Mouse (Mus musculus): ENCODE measurements around the gene Mapk13. TPM values are rescaled to one million over a fixed set of nuclear protein-coding genes. Genes with fewer than 3 reads are reported as not detected.

Gene Mapk13
- polyA plus RNA-seq, 1 experiment, result 49.0 TPM

- Histone ChIP-seq H3K36me3 (ENCODE audit: control insufficient read depth, insufficient read depth, low read length, poor library complexity, severe bottlenecking) (peaks cover 10% of the 10 kb centered on the region), H3K9ac (ENCODE audit: low read depth, poor library complexity, severe bottlenecking) (peak overlapping the region; percentile 100), H3K4me3 (ENCODE audit: low read depth, low read length) (no peak overlapping the region), H3K27me3 (ENCODE audit: control insufficient read depth, insufficient read depth, low read length, poor library complexity, severe bottlenecking) (no peaks in the 10 kb centered on the region), H3K4me1 (ENCODE audit: control insufficient read depth, insufficient read depth, low read length) (no peaks in the 10 kb centered on the region), H3K9me3 (replicated peaks; ENCODE audit: control insufficient read depth, insufficient read depth, low read length, poor library complexity, severe bottlenecking) (peaks cover 3% of the 10 kb centered on the region; the same call in 1 of the 2 replicates), H3K27ac (ENCODE audit: insufficient read depth, low read length) (no peak overlapping the region)
- no peak for TF ChIP-seq POLR2A (IDR thresholded peaks at IDR 0.05; ENCODE audit: insufficient read depth, low read length)
- TF ChIP-seq EP300 (IDR thresholded peaks at IDR 0.05; ENCODE audit: insufficient read depth, low read depth, low read length), result no peak
- TF ChIP-seq CTCF (IDR thresholded peaks at IDR 0.05; ENCODE audit: low read depth, low read length), result no peak
Measured at GRCm38 (mm10) chr17:28799291-28800160, 30.4 kb downstream of the Mapk13 start.

- Histone ChIP-seq H3K9ac (ENCODE audit: low read depth, poor library complexity, severe bottlenecking) (peak overlapping the region; percentile 100), H3K9me3 (replicated peaks; ENCODE audit: control insufficient read depth, insufficient read depth, low read length, poor library complexity, severe bottlenecking) (0 out of 2 replicates have a peak, but pooled peaks cover under 1% of the 10 kb centered on the region), H3K27ac (ENCODE audit: insufficient read depth, low read length) (0 out of 2 replicates have a peak overlapping the region, but pooled peaks have one; percentile 15), H3K27me3 (ENCODE audit: control insufficient read depth, insufficient read depth, low read length, poor library complexity, severe bottlenecking) (no peaks in the 10 kb centered on the region), H3K4me3 (ENCODE audit: low read depth, low read length) (peak overlapping the region; percentile 57), H3K4me1 (ENCODE audit: control insufficient read depth, insufficient read depth, low read length) (no peaks in the 10 kb centered on the region), H3K36me3 (ENCODE audit: control insufficient read depth, insufficient read depth, low read length, poor library complexity, severe bottlenecking) (peaks cover 8% of the 10 kb centered on the region; the same call in 1 of the 2 replicates)
- no peak for TF ChIP-seq EP300 (IDR thresholded peaks at IDR 0.05; ENCODE audit: insufficient read depth, low read depth, low read length)
Measured at GRCm38 (mm10) chr17:28800281-28800670, 31.2 kb downstream of the Mapk13 start.

GRCm38 (mm10) chr17:28800671-28801412 lies 31.7 kb downstream of the Mapk13 start, which contains the start of gene Brpf3:
TSS of gene Brpf3 (plus strand) at chr17:28801090.
- Histone ChIP-seq H3K9me3 (replicated peaks; ENCODE audit: control insufficient read depth, insufficient read depth, low read length, poor library complexity, severe bottlenecking) (no peaks in the 10 kb centered on the region), H3K4me3 (ENCODE audit: low read depth, low read length) (peak within 1 kb of the TSS; percentile 85), H3K9ac (ENCODE audit: low read depth, poor library complexity, severe bottlenecking) (peak within 1 kb of the TSS; percentile 100), H3K27ac (ENCODE audit: insufficient read depth, low read length) (peak within 1 kb of the TSS; percentile 15; the same call in 1 of the 2 replicates), H3K4me1 (ENCODE audit: control insufficient read depth, insufficient read depth, low read length) (no peaks in the 10 kb centered on the region), H3K27me3 (ENCODE audit: control insufficient read depth, insufficient read depth, low read length, poor library complexity, severe bottlenecking) (no peaks in the 10 kb centered on the region), H3K36me3 (ENCODE audit: control insufficient read depth, insufficient read depth, low read length, poor library complexity, severe bottlenecking) (peaks cover 8% of the 10 kb centered on the region)
- TF ChIP-seq EP300 (IDR thresholded peaks at IDR 0.05; ENCODE audit: insufficient read depth, low read depth, low read length) (no peak), CTCF (IDR thresholded peaks at IDR 0.05; ENCODE audit: low read depth, low read length) (peak; percentile 16)

- peaks cover 2% of the 10 kb centered on the region for H3K4me1 ChIP-seq (ENCODE audit: control insufficient read depth, insufficient read depth, low read length)
- no peak overlapping the region; the same call in 1 of the 2 replicates for H3K27ac ChIP-seq (ENCODE audit: insufficient read depth, low read length)
- no peaks in the 10 kb centered on the region for H3K27me3 ChIP-seq (ENCODE audit: control insufficient read depth, insufficient read depth, low read length, poor library complexity, severe bottlenecking)
- H3K9ac ChIP-seq (ENCODE audit: low read depth, poor library complexity, severe bottlenecking), result peak overlapping the region; percentile 100
- peak overlapping the region; percentile 85 for H3K4me3 ChIP-seq (ENCODE audit: low read depth, low read length)
- H3K36me3 ChIP-seq (ENCODE audit: control insufficient read depth, insufficient read depth, low read length, poor library complexity, severe bottlenecking), result peaks cover 13% of the 10 kb centered on the region
- no peaks in the 10 kb centered on the region for H3K9me3 ChIP-seq (replicated peaks; ENCODE audit: control insufficient read depth, insufficient read depth, low read length, poor library complexity, severe bottlenecking)
- TF ChIP-seq EP300 (IDR thresholded peaks at IDR 0.05; ENCODE audit: insufficient read depth, low read depth, low read length) (no peak), POLR2A (IDR thresholded peaks at IDR 0.05; ENCODE audit: insufficient read depth, low read length) (peak; percentile 57)
Measured at GRCm38 (mm10) chr17:28801474-28802005, 32.4 kb downstream of the Mapk13 start.

GRCm38 (mm10) chr17:28802006-28802481 lies 32.9 kb downstream of the Mapk13 start:
- H3K27me3 ChIP-seq (ENCODE audit: control insufficient read depth, insufficient read depth, low read length, poor library complexity, severe bottlenecking), result no peaks in the 10 kb centered on the region
- peak overlapping the region; percentile 85 for H3K4me3 ChIP-seq (ENCODE audit: low read depth, low read length)
- peaks cover 11% of the 10 kb centered on the region; the same call in 1 of the 2 replicates for H3K36me3 ChIP-seq (ENCODE audit: control insufficient read depth, insufficient read depth, low read length, poor library complexity, severe bottlenecking)
- peak overlapping the region; percentile 100 for H3K9ac ChIP-seq (ENCODE audit: low read depth, poor library complexity, severe bottlenecking)
- peaks cover 2% of the 10 kb centered on the region for H3K4me1 ChIP-seq (ENCODE audit: control insufficient read depth, insufficient read depth, low read length)
- TF ChIP-seq CTCF (IDR thresholded peaks at IDR 0.05; ENCODE audit: low read depth, low read length), result no peak
- TF ChIP-seq POLR2A (IDR thresholded peaks at IDR 0.05; ENCODE audit: insufficient read depth, low read length), result no peak
- TF ChIP-seq EP300 (IDR thresholded peaks at IDR 0.05; ENCODE audit: insufficient read depth, low read depth, low read length), result no peak
- H3K27ac ChIP-seq (ENCODE audit: insufficient read depth, low read length), result no peak overlapping the region; the same call in 1 of the 2 replicates
- no peaks in the 10 kb centered on the region for H3K9me3 ChIP-seq (replicated peaks; ENCODE audit: control insufficient read depth, insufficient read depth, low read length, poor library complexity, severe bottlenecking)
